Mouse (Mus musculus) embryonic fibroblast, embryonic 13.5 days (primary cell): ENCODE results near the gene Tcfl5.

ENCODE experiments used
- CTCF ChIP-seq: IDR thresholded peaks from 2 replicates; pipeline ENCODE4 v1.5.1; 2011; ENCODE audit warnings: mild to moderate bottlenecking, control low read depth, low read length, moderate library complexity, borderline replicate concordance; ENCODE audit not compliant: insufficient read depth
- POLR2A ChIP-seq: IDR thresholded peaks from 2 replicates; pipeline ENCODE4 v1.6.1; 2011; ENCODE audit warnings: low read depth, mild to moderate bottlenecking, control low read depth, low read length, moderate library complexity

DNA sequence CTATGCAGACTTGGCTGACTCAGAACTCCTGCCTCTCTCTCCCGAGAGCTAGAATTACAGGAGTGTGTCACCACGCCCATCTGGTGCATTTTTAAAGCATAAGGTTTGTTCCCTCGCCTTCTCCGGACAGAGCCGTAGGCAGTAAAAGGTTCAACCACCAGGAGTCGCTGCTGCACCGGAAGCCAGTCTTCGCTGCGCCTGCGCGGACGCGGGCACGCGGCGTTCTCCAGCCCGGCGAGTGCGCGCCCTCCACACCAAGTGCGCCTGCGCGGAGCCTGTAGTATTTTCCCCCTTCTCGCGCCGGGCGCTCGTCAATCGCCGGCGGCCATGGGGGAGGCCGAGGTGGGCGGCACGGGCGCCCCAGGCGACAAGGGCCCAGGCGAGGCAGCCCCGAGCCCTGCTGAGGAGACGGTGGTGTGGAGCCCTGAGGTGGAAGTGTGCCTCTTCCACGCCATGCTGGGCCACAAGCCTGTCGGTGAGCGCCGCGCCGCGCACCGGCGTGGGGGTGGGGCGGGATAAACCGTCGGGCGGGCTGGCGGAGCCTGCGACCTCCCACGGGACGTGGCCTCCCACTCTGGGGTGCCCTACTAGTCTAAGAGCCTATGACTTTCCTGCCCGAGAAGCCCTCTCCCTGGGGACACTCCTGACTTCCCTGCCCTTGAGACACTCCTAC is 59.9 kb downstream of the Tcfl5 start:
- TF ChIP-seq CTCF (peak; percentile 78), POLR2A (peak; percentile 76)
